In genomic region chr7:80534291-80535008, GRCm38 (mm10) we compare ENCODE assay signal across 8 mouse cellular contexts. TPM values are rescaled to one million over a fixed set of nuclear protein-coding genes. Genes with fewer than 3 reads are reported as not detected.
DNase-seq lines count a peak whose midpoint lies in the region; ATAC-seq lines count a peak whose summit lies in the region.

No protein-coding gene starts in this region.

- peak overlapping the region; percentile 85 for H3K9ac ChIP-seq in forebrain, embryonic 13.5 days

- 1% methylated on average over 32 of the region's 32 CpGs for WGBS in forebrain, embryonic 13.5 days
- WGBS in limb, embryonic 10.5 days: 1% methylated on average over 32 of the region's 32 CpGs

- peaks cover 15% of the 10 kb centered on the region for H3K4me1 ChIP-seq in forebrain, embryonic 13.5 days
- H3K4me1 ChIP-seq in limb, embryonic 10.5 days: peaks cover 13% of the 10 kb centered on the region

- H3K4me2 ChIP-seq in forebrain, embryonic 13.5 days: peak overlapping the region; percentile 97

- H3K36me3 ChIP-seq in forebrain, embryonic 13.5 days (ENCODE audit: poor library complexity, severe bottlenecking): no peaks in the 10 kb centered on the region
- no peaks in the 10 kb centered on the region for H3K36me3 ChIP-seq in limb, embryonic 10.5 days

- H3K27ac ChIP-seq in forebrain, embryonic 13.5 days: no peak overlapping the region
- H3K27ac ChIP-seq in limb, embryonic 10.5 days: peak overlapping the region; percentile 93

- H3K4me3 ChIP-seq in forebrain, embryonic 13.5 days: peak overlapping the region; percentile 75
- H3K4me3 ChIP-seq in limb, embryonic 10.5 days: peak overlapping the region; percentile 88

- ATAC-seq in forebrain, embryonic 13.5 days: no peak

- H3K27me3 ChIP-seq in forebrain, embryonic 13.5 days: peaks cover 6% of the 10 kb centered on the region; the same call in 1 of the 2 replicates
- no peaks in the 10 kb centered on the region for H3K27me3 ChIP-seq in limb, embryonic 10.5 days (ENCODE audit: low read depth, poor library complexity, severe bottlenecking)

- DNase-seq in layer of hippocampus, adult 11-12 months (ENCODE audit: low spot score): peak; percentile 8
- DNase-seq in layer of hippocampus, adult 9-10 months (ENCODE audit: low spot score): no peak
- DNase-seq in ZHBTc4 (ENCODE audit: low read depth, low spot score): peak; percentile 72
- DNase-seq in limb, embryonic 10.5 days (ENCODE audit: low spot score): no peak
- DNase-seq in monocyte, adult 2 months (ENCODE audit: low read depth in 1 of 2, low spot score in 2 of 2): peak; percentile 23 to 46
- DNase-seq in thymus, postnatal 4 days: peak; percentile 59
- no peak for DNase-seq in adrenal gland, postnatal 4 days (ENCODE audit: low spot score in 2 of 2)

- no peaks in the 10 kb centered on the region for H3K9me3 ChIP-seq in forebrain, embryonic 13.5 days (replicated peaks)
- H3K9me3 ChIP-seq in limb, embryonic 10.5 days (replicated peaks): no peaks in the 10 kb centered on the region

RNA-seq across cellular contexts. Expression of gene Blm, which starts 0.5 kb away (rescaled TPM):
- polyA plus RNA-seq in forebrain, embryonic 13.5 days (2015; fragmentation: Nextera tagmentation; extraction: Ambion mirVana): 23.7 and 26.6 TPM in 2 replicates
- polyA plus RNA-seq in limb, embryonic 10.5 days (2016; fragmentation: Nextera tagmentation; extraction: Ambion mirVana): 54.5 and 58.2 TPM in 2 replicates
- 10 to 100 TPM; 13.9 to 18.0 TPM for total RNA-seq in adrenal gland, postnatal 4 days (2021)

Comparison
In these comparisons a context has a peak if more than half of its experiments do, and no peak if none do; other contexts are left out.
1. DNase-seq: peak in layer of hippocampus, adult 11-12 months (single experiment), ZHBTc4 (single experiment), monocyte, adult 2 months (2 of 2) and thymus, postnatal 4 days (single experiment); none in layer of hippocampus, adult 9-10 months (single experiment), limb, embryonic 10.5 days (single experiment) and adrenal gland, postnatal 4 days (0 of 2).